Mouse (Mus musculus): ENCODE measurements at regions not wholly inside any gene's neighbourhood (a gene's known extent, or its start where the extent isn't known, plus 50 kb on each side); places are given as distances from the start of the nearest gene placed in this dataset.
A peak's percentile ranks its signal among the peaks of the same experiment; 100 is the strongest.

GRCm38 (mm10) chr7:119089931-119090330 lies 94.5 kb downstream of the Gpr139 start:
- DNase-seq: peak; percentile 3 to 42

- no peak for DNase-seq
Measured at GRCm38 (mm10) chr7:119088537-119088936, 93.5 kb upstream of the Gprc5b start.

GRCm38 (mm10) chr7:119087723-119088419 lies 92.9 kb upstream of the Gprc5b start:
- DNase-seq: no peak

GRCm38 (mm10) chr7:119085696-119086451 lies 90.9 kb upstream of the Gprc5b start:
- no peak for DNase-seq

- no peak for DNase-seq
Measured at GRCm38 (mm10) chr7:119076712-119077619, 82.0 kb upstream of the Gprc5b start.

GRCm38 (mm10) chr7:119066026-119066425 lies 71.0 kb upstream of the Gprc5b start:
- DNase-seq: peak; percentile 21 to 26
